Mouse (Mus musculus): ENCODE data around the gene Il17d.

Il17d gene

DNA sequence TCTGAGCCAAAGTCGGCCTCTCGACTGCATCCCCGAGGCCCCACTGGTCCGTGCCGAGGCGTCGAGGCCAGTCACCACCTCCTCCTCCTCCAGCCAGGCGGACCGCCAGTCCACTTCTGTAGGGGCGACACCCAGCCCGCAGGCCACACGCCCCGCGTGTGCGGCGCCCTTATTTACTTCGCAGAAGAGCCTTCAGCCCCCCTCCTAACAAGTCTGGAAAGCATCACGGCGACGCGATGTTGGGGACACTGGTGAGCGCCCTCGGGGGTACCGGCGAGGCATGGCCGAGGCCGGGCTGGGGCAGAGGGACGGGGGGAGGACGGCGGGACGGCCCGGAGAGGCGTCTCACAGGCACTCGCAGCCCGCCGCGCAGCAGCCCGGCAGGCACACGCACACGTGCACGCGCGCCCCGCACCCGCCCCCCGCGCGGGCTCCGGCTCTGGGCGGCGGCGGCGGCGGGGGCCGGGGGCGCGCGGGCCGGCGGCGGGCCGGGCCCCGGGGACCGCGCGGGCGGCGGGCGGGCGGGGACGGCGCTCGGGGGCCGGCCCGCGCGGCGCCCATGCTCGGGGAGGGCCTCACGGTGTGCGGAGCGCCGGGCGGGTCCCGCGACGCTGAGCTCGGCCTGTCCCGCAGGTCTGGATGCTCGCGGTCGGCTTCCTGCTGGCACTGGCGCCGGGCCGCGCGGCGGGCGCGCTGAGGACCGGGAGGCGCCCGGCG is at the start of gene Il17d:
Il17d (plus strand) TSS at position 107 of the 717 bp plus-strand sequence.
- no peak for DNase-seq (ENCODE audit: low read depth, low spot score)

DNA sequence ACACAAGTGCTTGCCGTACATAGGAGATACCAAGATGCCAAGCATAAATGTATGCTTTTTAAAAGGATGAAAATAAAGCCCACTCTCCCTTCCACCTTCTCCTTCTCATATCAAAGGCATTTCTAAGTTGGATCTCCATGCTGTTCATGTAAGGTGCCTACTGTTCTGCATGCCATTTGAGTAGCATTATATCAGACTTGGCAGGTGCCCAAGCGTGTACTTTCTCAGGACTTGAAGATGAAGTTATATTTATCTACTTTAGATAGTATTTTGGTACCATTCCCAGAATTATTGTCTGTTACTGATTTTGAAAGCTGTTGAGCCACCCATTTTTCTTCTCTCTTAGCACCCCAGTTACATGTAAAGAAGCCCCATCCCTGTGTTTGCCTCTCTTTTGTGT is 49.5 kb upstream of the Il17d start:
- no peak for DNase-seq (ENCODE audit: low read depth, low spot score)

DNA sequence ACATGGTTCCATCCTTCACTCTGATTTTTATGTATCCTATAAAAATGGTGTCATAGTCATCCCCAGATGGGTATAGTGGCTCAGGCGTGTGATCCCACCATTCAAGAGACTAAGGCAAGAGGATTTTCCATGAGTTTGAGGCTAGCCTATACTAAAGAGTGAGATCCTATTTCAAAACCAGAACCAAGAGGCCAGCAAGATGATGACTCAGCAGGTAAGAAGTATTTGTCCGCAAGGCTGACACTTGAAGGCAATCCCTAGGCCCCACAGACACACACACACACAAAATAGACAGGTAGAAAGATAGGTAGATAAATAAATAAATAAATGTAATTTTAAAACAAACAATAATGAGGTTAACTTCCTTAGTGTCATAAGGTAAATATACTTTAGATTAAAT is 42.3 kb upstream of the Il17d start:
- no peak for DNase-seq (ENCODE audit: low read depth, low spot score)

DNA sequence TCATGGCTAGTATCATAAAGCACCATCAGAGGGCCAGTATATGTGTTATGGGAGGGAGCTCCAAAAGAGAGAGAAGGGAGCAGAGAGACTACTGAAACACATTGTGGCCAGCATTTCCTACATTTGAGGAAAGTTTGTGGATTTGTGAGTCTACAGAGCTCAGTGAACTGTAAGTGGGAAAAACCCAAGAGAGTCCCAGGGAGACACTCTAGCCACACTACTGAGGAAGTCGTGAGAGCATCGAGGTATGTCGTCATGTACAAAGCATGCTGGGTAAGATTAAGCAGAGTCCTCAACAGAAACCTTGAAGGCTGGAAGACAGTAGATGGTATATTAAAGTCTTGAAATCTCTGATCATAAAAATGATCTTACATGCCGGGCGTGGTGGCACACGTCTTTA is 40.4 kb upstream of the Il17d start:
- DNase-seq (ENCODE audit: low read depth, low spot score): no peak

DNA sequence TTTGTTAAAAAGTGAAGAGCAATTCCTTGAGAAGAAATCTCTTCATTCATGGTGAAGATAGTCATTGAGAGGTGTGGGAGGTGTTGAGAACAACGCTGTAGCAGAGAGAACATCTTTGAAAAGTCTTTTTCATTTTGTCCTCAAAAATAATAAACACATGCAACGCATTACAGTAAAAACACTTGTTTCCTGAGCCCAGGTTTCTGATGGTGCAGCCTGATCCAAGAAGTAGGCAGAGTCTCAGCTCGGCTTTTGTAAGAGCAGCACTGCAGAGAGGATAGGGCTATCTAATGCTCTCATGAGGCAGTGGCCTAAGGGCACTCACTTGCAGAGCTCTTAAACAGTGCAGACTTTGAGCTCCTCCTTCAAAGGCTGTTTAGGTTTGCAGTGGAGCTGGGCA is 34.9 kb upstream of the Il17d start:
- no peak for DNase-seq (ENCODE audit: low read depth, low spot score)

DNA sequence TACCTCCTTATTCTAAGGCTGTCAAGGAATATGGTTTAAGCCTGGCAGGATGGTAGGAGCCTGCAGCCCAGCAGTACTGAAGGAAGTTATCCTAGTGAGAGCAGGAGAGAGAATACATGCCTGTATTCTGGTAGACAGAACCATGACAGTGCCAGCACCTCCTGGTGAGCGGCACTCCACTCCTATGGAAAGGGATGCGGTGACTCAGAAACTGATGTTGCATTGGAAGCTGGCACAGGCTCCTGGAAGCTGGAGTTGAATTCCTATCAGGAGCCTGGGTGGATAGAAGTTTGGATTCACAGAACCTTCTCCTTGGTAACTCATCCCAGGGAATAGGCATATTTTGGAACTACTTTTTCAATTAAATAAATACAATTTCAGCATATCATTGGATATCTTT is 30.7 kb upstream of the Il17d start:
- DNase-seq (ENCODE audit: low read depth, low spot score): no peak

DNA sequence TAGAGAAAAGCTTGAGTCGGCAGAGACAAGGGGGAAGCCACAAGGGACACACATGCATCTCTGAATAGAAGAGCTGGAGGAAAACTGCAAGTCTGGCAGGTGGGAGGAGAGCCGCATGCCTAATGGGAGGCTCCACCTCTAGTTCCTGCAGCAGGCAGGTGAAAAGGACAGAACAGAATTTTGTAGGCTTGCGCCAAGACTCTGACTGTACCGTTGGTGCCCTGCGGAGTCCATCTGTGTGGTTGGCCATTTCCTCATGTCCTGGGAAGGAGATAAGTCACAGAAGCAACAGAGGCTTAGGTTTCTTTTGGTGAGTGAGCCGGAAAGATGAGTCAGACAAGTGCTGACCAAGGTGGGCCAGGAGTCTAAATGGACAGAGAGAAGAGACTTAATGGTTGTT is 20.8 kb upstream of the Il17d start:
- DNase-seq (ENCODE audit: low read depth, low spot score): no peak

DNA sequence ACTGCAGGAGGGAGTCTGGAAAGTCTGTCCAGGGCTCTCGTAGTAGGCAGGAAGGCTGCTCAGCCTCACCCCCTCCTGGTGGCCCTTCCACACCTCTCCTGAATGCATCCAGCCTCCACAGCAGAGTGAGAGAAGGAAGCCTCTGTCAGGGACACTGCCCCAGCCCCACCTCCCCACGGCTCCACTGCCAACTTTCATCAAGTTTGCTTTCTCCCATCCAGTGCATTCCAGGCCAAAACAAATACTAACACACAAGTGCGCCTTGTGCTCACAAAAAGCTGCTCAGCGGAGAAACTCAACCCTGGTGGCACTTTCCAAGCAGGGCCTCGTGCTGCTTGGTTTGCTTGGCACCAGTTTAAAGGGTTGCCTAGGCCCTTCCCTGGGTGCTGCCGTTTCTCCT is 15.0 kb upstream of the Il17d start:
- no peak for DNase-seq (ENCODE audit: low read depth, low spot score)

DNA sequence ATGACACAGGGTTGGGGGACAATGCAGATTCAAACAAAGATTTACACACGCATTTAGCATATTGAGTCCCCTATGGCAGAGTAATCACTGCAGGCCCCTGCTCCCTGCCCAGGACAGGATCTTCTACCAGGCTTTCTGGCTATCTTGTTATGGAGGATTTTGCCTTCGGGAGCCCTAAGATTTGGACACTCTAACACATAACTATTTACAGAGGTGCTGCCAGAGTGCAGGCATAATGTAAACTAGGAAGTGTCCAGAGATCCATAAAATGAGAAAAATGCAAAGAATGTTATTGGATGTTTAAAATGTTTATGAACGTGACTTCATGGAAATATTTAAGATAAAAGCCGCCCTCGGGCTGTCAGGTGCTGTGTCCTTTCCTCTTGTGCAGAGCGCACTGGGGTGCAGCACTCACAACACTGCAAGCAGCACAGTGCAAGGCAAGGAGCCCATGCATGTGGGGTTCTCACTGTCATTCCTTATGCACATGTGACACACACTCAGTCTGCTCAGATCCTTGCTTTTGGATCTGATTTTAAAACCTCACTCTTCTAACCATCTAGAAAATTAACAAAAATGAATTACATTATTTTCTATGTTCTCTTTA is 9.3 kb upstream of the Il17d start:
- DNase-seq (ENCODE audit: low read depth, low spot score): no peak

DNA sequence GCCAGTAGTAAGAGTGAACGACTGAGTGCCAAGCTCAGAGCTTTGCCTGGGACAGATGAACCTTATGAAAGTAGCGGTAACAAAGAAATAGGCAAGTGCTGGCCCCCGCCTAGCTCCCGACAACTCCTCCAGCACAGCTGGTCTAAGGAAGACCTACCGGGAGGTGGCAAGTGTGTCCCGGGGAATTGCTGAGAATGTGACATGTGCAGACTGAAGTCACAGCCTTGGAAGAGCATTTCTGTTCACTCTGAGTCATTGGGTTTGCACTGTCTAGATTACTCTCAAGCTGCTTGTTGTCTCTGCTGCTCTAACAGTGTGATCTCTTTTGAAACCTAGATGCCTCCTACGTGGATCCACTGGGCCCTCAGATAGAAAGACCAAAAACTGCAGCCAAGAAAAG is 7.6 kb upstream of the Il17d start:
- no peak for DNase-seq (ENCODE audit: low read depth, low spot score)

DNA sequence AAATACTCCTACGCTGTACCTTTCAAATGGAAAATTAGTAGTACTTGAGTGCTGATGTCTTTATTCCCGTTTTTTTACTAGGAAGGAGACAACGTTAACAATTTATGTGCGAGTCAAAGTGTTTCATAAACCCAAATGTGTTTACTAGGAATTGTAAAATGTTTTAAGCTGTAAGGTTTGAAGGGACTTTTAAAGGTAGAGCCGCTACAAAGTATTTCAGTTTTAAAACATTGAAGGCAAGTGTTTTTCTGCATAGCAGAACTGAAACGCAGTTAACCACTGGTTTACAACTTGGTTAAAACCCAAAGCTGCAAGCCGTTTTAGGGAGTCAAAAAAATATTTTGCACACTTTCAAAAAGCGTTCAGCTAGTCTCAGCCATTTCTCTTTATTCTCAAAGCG is 815 bp upstream of the Il17d start:
- DNase-seq (ENCODE audit: low read depth, low spot score): no peak

DNA sequence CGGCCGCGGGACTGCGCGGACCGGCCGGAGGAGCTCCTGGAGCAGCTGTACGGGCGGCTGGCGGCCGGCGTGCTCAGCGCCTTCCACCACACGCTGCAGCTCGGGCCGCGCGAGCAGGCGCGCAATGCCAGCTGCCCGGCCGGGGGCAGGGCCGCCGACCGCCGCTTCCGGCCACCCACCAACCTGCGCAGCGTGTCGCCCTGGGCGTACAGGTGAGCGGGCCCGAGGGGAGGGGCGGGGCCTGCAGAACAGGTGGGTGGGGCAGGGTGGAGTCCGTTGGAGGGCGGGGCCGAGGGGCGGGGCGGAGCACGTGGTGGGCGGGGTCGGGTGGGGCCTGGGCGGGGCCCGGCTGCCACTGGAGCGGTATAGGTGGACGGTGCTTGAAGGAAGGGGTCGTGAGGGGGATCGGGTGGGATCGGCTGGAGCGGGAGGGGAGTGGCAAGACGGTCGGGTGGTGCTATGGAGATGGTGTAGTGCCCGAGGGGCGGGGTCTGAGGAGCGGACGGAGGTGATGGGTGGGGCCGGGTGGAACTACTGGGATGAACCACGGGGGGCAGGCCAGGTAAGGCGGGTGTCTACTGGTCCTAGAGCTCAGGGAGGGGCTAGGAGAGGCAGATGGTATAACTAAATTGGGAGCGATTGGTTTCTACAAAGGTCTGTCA is 942 bp downstream of the Il17d start:
- DNase-seq (ENCODE audit: low read depth, low spot score): no peak

DNA sequence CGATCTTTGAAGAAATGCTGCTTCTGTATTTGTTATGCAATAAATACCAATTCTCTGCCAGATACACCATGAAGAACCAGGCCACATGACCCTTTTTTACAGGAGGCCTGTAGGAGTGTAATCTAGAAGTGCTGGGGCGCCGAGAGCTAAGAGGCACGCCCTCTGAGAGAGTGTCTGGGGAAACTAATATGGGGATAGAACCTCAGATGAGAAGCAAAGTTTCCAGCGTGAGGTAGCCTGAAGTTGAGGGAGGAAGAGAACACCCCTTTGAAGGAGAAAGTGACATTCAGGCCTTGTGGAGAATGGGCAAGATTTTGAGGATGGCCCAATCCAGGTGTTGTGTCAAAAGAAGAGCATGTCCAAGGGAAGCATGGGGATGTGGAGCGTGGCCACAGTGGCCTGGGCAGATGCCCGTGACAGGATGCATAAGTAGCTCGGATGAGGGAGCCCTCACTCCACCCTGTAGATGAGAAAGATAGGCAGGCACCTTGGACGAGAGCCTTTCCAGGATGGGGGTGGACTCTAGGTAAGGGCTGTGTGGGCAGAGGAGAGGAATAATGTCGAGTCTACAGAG is 1.6 kb downstream of the Il17d start:
- no peak for DNase-seq (ENCODE audit: low read depth, low spot score)

DNA sequence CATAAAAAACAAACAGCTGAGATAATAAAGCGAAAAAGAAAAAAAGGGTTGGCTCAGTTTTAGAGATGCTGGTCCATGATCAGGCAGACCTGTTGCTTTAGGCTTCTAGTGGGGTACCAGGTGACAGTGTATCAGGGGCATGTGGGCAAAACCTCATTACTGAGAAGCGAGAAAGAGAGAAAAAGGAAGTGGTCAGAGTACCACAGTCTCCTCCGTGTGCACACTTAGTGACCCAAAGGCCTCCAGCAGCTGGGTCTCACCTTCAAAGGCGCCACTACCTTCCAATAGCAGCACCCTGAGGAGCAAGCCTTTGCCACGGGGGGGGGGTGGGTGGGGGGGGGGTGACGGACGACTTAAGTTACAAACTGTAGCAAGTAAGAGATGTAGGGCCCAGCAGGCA is 2.5 kb downstream of the Il17d start:
- DNase-seq (ENCODE audit: low read depth, low spot score): no peak

DNA sequence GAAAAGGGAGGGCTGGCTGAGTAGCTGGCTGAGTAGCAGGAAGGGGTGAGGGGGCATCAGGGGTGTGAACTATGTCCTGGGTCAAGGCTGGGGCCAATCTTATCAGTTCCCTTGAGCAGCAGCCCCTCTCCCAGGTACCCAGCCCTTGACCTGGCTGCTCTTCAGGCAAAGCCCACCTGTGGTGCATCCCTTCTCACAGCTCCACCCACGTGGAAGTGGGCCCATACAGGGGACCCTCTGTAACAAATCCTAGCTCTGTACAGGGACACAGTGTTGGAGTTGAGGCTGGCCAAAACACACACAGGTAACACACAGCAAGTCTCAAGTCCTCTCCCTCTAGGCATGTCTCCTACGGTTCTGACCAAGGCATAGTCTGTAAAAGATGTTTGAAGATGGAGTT is 3.0 kb downstream of the Il17d start:
- no peak for DNase-seq (ENCODE audit: low read depth, low spot score)

DNA sequence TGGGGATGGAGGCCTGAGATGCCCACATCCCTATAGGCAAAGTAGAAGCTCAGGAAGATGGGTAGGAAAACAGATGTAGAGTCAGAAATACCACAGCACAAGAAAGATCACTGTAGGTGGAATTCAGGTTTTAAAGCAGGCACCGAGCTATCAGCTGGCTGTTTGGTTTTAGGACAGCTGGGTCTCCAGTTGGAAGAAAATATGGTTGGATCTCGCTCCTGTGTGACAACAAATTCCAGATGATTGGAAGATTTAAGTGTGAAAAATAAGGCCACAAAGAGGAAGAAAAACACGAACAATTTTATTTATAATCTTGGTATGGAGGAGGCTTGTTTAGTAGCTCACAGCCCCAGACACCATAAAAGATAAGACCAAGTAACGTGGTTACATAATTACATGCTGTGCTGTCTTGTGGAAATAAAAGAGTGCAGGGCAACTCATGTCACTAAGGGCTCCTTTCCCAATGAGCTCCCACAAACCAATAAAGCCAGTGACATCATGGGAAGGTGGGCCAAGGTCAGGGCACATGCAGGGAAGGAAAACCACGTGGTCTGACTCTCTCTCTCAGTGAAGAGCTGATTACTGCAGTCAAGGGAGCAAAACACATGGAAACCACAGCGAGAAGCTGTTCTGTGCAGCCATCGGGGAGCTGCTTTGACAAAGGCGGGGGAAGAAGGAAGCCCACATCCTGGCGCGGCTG is 4.7 kb downstream of the Il17d start:
- DNase-seq (ENCODE audit: low read depth, low spot score): no peak

DNA sequence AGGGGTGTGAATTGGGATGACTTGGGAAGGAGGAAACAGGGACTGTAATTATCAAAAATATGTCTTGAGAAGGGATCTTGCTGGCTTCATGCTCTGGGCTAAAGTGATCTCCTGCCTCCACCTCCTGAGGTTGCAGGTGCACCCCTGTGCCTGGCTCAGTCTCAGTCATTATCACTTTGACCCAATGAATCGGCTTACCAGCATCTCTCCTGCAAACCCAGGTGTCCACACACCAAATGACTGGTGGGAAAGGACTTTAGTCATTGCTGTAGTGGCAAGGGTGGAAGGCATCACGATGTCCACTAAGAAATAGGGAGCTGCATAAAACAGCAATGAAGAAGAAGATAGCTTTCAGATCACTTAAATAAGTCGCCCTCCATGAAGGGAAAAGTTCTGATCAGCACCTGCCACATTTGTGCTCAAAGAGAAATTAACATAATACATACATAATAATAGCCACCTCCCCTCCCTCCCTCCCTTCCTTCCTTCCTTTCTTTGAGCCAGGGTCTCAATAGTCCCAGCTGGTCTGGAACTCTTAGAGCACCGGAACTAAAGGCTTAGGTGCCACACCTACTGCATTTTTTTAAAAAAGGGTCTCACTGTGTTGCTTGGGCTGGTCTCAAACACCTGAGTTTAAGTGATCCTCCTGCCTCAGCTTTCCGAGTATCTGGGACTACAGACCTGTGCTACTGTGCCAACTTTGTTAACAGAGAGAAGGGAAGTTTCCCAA is 5.4 kb downstream of the Il17d start:
- DNase-seq (ENCODE audit: low read depth, low spot score): no peak

DNA sequence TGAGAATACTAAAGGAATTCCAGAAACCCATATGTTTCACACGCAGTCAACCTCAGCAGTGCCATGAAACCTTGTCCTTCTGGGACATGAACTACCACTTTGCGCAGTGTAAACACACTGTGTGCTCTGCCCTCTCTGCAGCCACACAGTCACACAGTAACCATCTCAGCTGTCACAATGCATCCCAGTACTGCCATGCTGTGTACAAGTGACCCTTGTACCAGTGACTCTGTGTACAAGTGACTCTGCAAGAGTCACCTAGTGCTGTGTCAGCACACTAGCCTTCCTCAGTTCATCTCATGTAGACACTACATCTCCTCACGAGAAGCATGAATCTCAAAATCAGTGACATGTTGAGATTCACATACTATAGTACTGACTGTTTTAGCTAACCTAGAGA is 8.0 kb downstream of the Il17d start:
- DNase-seq (ENCODE audit: low read depth, low spot score): no peak

DNA sequence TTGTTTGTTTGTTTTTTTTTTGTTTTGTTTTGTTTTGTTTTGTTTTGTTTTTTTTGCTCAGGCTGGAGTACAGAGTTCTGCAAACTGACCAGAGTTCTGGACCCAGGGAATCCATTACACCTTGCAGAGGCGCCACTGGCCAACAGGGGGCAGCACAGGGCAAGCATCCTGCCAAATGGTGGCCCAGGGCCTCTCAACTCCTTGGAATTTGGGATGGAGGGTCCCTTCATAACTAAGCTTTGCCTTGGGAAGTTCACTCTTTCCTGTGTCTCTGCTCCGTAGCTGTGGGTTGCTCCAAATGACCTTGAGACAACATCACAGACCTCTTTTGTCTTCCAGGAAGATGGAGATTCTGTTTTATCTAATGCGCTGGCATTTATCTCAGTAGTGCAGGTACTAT is 8.6 kb downstream of the Il17d start:
- DNase-seq (ENCODE audit: low read depth, low spot score): no peak

DNA sequence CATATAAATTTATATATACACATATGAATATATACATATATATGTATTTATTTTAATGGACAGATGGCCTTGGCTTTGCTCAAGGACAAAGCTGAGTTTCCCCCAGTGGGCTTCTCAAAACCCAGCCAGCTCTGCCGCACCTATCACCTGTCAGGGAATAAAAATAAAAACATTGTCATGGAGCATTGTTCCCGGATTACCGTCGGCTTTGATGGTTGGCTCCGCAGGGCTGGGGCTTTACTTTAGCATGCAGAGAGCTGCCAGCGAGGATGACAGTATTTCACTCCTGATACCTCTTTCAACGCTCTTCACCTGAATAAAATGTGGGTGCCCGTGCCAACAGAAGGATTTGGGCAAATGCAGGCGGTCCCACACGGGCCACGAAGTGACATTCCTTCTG is 9.3 kb downstream of the Il17d start:
- no peak for DNase-seq (ENCODE audit: low read depth, low spot score)

DNA sequence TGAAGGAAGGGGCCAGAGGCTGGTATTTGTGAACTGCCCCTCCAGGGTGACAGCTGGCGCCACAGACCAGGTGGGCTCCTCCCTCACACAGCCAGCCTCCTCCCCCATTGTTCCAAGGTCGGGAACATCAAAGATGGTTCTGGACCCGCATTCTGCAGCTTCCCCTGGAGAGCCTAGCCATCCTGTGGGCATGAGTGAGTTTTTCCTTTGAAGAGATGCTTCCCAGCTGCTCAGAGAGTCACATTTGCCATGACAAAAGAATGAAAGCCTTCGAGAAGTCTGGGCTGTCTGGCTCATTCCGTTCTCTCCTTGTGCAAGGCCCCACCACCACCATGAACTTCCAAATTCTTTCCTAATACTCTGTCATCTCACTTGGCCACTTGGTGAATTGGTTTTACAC is 9.8 kb downstream of the Il17d start:
- no peak for DNase-seq (ENCODE audit: low read depth, low spot score)

DNA sequence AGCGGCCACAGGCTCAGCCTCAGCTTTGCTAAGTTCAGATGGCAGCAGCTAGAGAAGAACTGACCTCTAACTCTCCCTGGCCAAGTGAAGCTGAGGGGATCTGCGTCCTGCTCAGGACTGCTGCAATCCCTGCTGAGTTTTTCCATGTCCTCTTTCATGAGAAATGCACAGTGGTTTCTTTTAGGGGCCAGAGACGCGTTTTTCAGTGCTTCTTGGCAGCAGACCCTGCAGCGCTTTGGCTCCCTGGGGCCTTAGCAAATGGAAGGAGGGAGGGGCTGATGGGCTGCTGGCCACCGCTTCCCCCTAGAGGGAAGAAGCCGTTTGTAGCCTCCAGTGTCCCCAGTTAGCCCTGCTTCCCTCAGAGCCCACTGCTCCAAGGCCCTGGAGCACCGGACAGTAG is 10.4 kb downstream of the Il17d start:
- DNase-seq (ENCODE audit: low read depth, low spot score): no peak
